Mouse (Mus musculus) testis, postnatal 14 days (tissue): ENCODE results near the gene Ube2d1.

Experiments used
- DNase-seq: peaks from one replicate; pipeline ENCODE4 v3.0.0; 2021; ENCODE audit warnings: low spot score

The Ube2d1 gene

GRCm38 (mm10) chr10:71284511-71285125, 444 bp downstream of the Ube2d1 start:
- no peak for DNase-seq

GRCm38 (mm10) chr10:71284131-71284510, 941 bp downstream of the Ube2d1 start:
- no peak for DNase-seq

DNA sequence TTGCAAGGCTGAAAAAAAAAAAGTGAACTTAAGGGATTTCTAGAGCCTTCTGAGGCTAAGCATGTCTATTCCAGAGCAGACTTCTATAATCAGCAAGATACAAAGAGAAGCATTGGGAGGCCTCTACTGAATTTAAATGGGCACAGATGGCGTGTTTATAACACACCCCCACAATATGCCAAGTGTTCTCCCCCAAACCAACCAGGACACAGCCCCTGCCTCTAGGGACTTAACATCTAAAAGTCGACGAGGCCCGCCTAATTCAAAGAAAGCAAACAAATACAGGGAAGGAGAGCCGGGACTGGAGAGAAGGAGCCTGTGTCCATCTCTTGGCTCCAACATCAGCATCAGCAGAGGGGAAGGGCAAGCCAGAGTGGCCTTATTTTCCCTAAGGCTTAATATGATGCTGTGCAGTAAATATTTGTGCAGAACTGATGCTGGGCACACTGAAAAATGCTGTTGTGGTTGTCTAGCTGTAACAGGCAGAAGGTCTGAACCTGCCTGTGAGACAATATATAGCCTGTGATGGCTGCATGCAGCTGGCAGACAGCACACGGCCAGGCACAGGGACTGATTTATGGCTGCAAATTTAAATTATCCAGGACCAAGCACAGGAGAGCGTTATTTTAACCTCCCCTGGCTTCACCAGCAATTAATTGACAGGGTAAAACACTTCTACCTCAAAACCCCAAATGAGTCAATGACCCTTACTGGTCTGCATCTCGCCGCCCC, 11.9 kb downstream of the Ube2d1 start:
- DNase-seq, result no peak

DNA sequence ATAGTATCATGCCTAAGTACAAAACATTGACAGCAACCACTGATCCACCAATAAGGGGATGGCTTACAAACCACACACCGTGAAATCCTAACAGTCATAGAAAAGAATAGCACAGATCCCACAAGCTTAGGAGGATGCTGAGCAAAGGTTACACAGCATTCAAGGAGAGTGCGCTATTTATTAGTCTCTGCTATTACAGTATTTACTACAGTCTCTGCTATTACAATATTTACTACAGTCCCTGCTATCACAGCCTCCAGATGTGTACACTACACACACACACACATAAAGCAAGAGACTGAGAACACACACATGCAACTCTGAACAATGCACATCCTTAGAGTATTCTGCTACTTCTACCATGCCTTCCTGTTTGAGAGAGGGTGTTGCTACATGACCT, 17.1 kb downstream of the Ube2d1 start:
- no peak for DNase-seq

DNA sequence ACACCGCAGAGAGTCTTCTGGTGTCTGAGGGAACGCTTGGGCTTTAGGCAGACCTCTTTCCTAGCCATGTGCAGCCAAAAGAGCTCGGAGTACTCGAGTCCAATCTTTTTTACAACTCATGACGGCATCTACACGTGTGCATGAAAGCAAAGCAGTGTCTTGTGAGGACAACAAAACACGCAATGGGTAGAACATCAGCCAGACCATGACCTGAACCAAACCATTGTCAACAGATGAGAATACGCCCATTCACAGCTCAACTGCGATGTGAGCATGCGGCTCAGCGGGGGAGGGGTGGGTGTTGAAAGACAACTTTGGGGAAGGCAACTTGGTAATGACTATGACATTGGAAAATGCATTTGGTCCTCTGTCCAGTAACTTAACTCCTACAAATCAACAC, 17.6 kb downstream of the Ube2d1 start:
- no peak for DNase-seq

GRCm38 (mm10) chr10:71265067-71265466, 20.0 kb downstream of the Ube2d1 start:
- no peak for DNase-seq

DNA sequence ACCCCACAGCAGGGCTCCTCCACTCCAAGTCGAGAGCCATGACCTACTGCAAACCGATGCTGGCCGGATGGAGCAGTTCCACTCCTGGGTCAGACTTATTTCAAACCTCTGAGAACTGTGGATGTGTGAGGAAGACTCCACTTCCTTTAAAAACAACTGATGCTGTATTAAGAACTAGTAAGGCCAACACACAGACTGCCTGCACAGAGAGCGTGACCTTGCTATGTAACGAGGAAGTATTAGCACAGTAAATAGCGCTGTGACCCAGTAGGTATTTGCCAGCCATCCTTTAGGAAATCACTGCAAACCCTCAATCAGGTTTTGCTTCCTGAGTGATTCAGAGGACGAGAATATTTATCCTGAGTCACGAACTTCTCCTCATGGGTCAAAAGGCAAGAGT, 23.4 kb downstream of the Ube2d1 start:
- no peak for DNase-seq

GRCm38 (mm10) chr10:71258943-71259342, 26.1 kb downstream of the Ube2d1 start:
- no peak for DNase-seq

DNA sequence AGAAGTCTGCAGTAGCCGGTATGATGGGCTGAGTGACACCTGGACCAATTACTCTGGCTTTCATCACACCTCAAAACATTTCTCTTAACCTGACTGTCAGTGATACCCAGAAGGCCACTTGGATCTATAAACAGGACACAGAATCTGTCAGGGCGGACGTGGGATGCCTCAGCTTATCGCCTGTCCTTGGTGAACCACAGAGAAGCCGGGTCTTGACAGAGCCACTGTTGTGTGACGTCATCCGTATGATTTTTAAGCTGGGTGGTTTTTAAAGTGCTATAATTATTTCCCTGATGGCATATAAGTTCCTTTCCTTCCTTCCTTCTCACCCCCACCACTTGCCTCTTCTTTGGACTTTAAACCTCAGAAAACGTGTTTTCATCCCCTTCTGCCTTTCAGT, 26.5 kb downstream of the Ube2d1 start:
- DNase-seq, result no peak

- no peak for DNase-seq
These were observed 31.9 kb downstream of the Ube2d1 start for GRCm38 (mm10) chr10:71253147-71253546.

DNA sequence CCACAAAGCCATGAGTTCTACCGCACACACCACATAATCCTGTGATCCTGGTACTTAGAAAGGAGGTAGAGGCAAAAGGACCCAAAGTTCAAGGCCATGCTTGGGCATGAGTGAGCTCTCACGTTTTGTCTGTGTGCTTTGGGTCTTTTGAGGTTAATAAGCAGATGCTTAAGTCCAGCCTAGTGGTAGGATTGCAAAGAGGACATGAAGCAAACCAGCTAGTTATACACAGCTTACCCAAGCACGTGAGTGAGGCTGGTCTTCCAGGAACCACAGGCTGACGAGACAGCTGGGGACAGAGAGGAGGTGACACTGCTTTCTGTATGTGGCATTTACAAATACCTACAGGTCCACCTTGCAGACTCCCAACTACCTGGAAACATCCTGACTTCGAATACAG, 32.6 kb downstream of the Ube2d1 start:
- no peak for DNase-seq

DNA sequence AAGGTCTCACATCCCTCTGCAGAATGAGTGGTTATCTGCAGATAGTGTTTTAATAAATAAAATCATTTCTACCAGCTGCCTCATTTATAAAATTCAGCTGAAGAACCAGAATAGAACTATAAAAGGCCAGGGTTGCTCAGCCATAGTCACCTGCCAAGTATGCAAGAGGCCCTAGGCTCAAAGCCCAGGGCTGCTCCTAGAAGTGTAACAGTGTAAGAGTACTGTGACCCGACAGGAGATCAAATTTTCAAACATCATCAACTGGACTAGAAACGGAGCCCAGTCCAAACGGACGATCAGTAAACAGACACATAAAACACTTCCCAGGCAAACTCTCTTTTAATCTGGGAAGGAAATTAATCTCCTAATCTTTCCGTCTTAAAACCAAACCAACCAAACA, 33.2 kb downstream of the Ube2d1 start:
- no peak for DNase-seq

DNA sequence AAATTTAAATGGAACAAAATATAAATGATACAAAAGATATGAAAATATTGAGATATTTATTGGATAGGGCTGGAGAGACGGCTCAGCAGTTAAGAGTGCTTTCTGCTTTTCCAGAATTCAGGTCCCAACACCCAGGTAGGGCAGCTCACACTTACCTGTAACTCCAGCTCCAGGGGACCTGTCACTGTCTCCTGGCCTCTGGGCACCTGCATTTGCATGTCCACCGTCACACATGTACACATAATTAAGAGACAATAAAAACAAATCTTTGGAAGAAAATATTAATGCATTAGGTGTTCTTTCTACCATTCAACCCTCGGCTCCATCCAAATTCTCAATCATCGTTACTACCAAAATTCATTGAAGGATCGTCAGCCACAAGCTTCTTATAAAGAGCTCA, 33.8 kb downstream of the Ube2d1 start:
- DNase-seq, result no peak

GRCm38 (mm10) chr10:71250472-71250871, 34.6 kb downstream of the Ube2d1 start:
- no peak for DNase-seq

DNA sequence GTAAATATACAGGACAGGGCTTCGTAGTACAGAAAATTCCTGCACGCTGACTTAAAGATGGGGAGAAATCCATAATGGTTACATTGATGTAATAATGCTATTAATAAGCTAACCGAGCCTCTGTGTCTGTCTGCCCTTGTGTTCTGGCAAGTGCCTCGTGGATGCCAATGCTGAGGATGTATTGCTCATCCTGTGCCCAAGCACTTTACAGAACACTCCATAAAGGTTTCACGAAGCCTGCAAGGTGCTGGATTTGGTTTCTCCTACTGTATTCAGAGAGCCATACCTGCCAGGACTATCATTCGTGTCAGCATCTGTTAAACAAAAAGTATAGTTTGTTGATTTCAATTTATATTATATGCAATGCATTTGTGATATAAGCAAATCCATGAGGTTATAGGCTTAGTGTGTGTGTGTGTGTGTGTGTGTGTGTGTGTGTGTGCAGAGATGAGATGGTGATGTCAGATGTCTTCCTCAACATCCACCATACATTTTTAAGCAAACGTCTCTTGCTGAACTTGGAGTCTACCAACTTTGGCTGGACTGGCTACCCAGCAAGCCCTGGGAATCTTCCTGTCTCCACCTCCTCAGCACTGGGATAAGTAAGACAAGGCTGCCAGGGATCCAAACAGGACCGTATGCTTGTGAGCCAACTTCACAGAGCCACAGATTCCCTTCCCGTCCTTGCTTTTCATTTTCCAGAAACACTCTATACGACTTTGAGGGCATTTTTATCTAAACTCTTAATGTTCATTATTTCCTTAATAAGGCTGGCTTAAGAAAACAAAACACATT, 35.8 kb downstream of the Ube2d1 start:
- no peak for DNase-seq

DNA sequence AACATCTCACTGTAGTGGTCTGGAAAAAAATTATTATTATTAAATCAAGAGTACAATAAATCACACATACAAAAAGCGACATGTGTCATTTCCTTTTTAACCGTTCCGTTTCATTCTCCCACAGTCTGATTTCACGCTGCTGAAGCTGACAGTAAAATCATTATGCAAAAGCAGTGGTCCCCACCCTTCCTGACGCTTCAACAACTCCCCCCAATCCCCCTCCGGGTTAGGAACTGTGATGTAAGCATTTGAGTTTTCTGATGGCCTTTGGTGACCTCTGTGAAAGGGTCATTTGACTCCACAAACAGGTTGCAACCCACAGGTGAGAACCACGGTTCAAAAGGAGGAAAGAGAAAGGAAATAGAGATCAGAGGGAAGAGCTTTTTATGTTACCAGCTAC, 38.1 kb downstream of the Ube2d1 start:
- DNase-seq, result no peak

DNA sequence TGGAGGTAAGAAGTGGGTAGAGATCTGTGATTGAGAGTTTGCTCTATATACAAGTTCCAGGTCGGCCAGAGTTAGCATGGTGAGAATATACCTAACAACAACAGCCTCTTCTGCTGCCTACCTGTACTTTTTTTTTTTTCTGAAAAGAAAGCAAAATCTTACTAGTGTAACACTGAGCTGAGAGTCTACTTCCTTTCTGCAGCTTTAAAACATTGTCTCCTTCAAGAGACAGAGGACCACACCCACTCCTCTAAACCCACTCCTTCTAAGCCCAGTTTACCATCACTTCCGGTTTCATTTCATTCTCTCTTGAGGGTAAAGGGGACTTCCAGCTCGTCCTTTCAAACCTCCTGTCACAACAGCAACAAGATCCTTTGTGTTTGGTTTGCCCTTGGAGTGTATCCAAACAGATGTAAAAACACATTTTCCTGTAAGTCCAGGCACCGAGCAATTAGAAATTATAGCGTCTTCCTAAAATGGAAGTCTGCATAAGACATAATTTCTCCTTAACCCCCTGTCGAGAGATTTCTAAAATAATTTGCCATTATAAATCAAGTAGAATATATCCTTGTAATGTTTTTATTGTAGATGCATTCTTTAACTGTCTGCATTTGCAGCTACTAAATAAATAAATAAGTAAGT, 45.5 kb downstream of the Ube2d1 start:
- no peak for DNase-seq

- no peak for DNase-seq
These were observed 46.9 kb downstream of the Ube2d1 start, which contains the start of gene Tfam for GRCm38 (mm10) chr10:71238240-71238554. Tfam (minus strand) TSS chr10:71238280.

- peak; percentile 97 for DNase-seq
These were observed 47.4 kb downstream of the Ube2d1 start for GRCm38 (mm10) chr10:71237516-71238239.

DNA sequence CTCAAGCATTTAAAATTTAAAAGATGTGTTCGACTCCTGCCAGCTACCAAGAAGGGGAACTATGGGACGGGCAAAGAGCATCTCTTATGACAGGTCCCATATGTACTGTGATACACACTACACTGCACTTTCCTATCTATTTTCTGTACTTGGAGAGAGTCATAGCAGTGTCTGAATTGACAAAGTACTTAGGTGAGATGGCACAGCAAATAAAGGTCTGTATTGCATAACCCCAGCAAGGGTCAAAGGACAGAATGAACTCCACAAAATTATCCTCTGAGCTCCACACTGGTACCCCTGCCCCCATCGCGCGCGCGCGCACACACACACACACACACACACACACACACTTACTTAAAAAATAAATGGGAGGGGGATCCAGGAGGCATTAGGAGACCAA, 51.0 kb downstream of the Ube2d1 start:
- no peak for DNase-seq

GRCm38 (mm10) chr10:71225894-71226293, 59.2 kb downstream of the Ube2d1 start:
- DNase-seq, result peak; percentile 39

DNA sequence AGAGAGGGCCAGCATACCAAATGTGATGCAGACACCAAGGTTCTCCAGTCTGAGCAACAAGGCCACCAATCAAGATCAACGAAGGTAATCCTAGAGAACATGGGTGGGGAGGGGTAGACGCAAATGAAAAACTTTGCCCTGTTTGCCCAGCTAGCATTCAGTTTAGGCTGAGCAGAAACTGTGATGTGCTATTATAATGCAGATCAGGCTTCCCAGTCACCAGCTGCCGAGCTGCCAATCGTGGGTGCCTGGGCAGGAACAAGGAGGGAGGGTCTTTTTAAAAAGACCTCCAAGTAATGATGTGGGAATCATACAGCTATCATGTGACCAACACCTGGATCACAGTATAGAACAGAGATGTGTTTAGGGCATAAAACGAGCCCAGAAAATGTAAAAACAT, 62.0 kb downstream of the Ube2d1 start:
- DNase-seq, result no peak
